Mouse (Mus musculus) G1E (cell line): ENCODE results near the gene Slx4ip. TPM values are rescaled to one million over a fixed set of nuclear protein-coding genes. Genes with fewer than 3 reads are reported as not detected.

ENCODE experiments used
- ATAC-seq: 2 replicates; pipeline ENCODE4 v1.8.0; 2016; ENCODE audit warnings: mild to moderate bottlenecking; ENCODE audit not compliant: insufficient number of reproducible peaks, poor library complexity, low FRiP score, severe bottlenecking; ENCODE audit errors: extremely low read depth
- DNase-seq: peaks from one replicate; pipeline ENCODE4 v3.0.0; 2012; ENCODE audit warnings: low spot score
- H3K27me3 ChIP-seq: 2 replicates; pipeline ENCODE4 v1.6.1; 2012; ENCODE audit warnings: mild to moderate bottlenecking, low read length, inconsistent platforms; ENCODE audit not compliant: insufficient read depth
- H3K36me3 ChIP-seq: replicated peaks from 2 replicates; pipeline ENCODE3; 2012; ENCODE audit warnings: mild to moderate bottlenecking, inconsistent platforms
- H3K4me1 ChIP-seq: 2 replicates; pipeline ENCODE4 v1.6.1; 2012; ENCODE audit warnings: low read depth, low read length, inconsistent platforms, mixed read lengths; ENCODE audit not compliant: insufficient read depth
- H3K4me3 ChIP-seq: 2 replicates; pipeline ENCODE4 v1.5.1; 2012; ENCODE audit warnings: low read depth, mild to moderate bottlenecking, inconsistent platforms, low read length, moderate library complexity, mixed read lengths
- H3K9me3 ChIP-seq: replicated peaks from 2 replicates; pipeline ENCODE4 v1.6.1; 2012; ENCODE audit warnings: inconsistent platforms
- CTCF ChIP-seq: IDR thresholded peaks from 2 replicates; pipeline ENCODE4 v1.5.1; 2012; ENCODE audit warnings: low read depth, low read length, inconsistent platforms, mixed read lengths
- GATA1 ChIP-seq: IDR thresholded peaks from 2 replicates; pipeline ENCODE4 v1.6.1; 2012; ENCODE audit warnings: borderline replicate concordance, low read length, inconsistent platforms, mixed read lengths
- GATA2 ChIP-seq: IDR thresholded peaks from 2 replicates; pipeline ENCODE4 v1.6.1; 2012; ENCODE audit warnings: low read depth, low read length, inconsistent platforms, borderline replicate concordance
- POLR2AphosphoS5 ChIP-seq: IDR thresholded peaks from 2 replicates; pipeline ENCODE4 v1.6.1; 2012; ENCODE audit warnings: low read depth, low read length, inconsistent platforms; ENCODE audit not compliant: insufficient replicate concordance
- TAL1 ChIP-seq: conservative IDR thresholded peaks from 2 replicates; pipeline ENCODE4 v1.6.1; 2012; ENCODE audit warnings: low read depth, low read length, inconsistent platforms, mixed read lengths
- polyA plus RNA-seq: library from polyadenylated mRNA; stranded (reverse); fragments of >175 nt; gene quantifications from 2 replicates; pipeline ENCODE4 v1.2.3, GENCODE M21; 2012
- total RNA-seq, 2 experiments: library from RNA; stranded (forward) in 1 of 2; stranded (reverse) in 1 of 2; fragments of 200-1000 nt in 1 of 2; fragments of >200 nt in 1 of 2; fragmentation: Nextera tagmentation in 1 of 2; gene quantifications; 2 replicates each; pipeline ENCODE4 v1.2.3; 2014 to 2017

Slx4ip gene
- total and polyA plus RNA-seq, 3 experiments: 0.50 to 18.0 (median 9.8) TPM

DNA sequence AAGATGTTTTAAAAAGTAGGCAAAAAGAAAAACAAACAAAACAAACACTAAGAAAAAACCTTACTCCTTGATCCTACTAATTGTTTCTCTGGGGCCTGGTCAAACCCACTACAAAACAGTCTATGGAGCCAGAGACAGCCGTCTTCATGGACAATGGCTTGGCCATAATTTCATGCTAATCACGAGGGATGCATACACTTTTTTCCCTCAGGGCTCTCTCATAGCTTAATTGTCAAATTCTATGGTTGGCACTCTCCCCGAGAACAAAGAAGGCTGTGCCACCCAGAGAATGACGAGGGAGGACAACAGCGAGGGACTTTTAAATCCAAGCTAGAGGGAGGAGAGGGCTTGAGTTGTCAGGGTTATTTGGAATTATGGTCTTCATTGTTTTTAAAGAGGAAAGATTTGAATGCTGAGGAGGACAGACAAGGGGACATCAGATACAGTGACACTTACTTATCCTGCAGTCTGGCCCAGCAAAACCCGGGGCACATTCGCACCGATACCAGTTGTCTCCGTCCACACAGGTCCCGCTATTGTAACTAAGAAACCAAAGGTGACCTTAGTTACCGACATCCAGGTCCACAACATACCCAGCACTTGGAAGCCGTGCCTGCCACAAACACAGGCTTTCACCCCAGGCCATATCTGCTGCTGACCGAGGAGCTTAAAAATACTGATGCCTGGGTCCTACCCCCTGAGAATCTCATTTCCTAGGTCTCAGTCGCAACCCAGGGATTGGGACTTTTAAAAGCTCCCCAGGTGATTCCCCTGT is 195.8 kb downstream of the Slx4ip start:
- no peaks in the 10 kb centered on the region for H3K4me1 ChIP-seq
- H3K36me3 ChIP-seq: no peaks in the 10 kb centered on the region
- no peak overlapping the region for H3K4me3 ChIP-seq
- H3K9me3 ChIP-seq: peaks cover 50% of the 10 kb centered on the region
- no peaks in the 10 kb centered on the region for H3K27me3 ChIP-seq
- DNase-seq (no peak), ATAC-seq (no peak)
- TF ChIP-seq POLR2AphosphoS5: no peak
- no peak for TF ChIP-seq GATA2
- no peak for TF ChIP-seq TAL1
- no peak for TF ChIP-seq GATA1
- no peak for TF ChIP-seq CTCF

DNA sequence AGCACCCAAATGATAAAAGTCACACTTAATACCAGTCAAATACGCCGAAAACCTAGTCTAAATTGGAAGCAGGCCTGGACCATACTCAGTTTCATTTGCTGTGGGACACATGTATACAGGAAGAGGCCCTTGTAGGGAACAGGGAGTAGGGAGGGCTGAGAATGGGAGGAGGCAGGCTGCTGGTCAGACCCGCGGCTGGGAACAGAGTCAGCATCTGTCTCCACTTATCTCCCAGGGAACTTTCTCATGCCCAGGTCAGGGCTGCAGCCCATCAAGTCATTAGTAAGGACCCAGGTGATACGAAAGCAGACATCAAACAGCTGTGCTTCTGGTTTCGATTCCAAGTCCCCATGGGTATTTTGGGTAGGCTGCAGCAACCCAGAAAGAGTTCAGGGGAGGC is 196.7 kb downstream of the Slx4ip start:
- peaks cover 50% of the 10 kb centered on the region for H3K9me3 ChIP-seq
- TF ChIP-seq GATA2: no peak
- TF ChIP-seq GATA1: no peak
- no peak for TF ChIP-seq TAL1
- TF ChIP-seq POLR2AphosphoS5: no peak
- TF ChIP-seq CTCF: no peak
- no peaks in the 10 kb centered on the region for H3K36me3 ChIP-seq
- no peak overlapping the region for H3K4me3 ChIP-seq
- DNase-seq (no peak), ATAC-seq (no peak)
- H3K27me3 ChIP-seq: no peaks in the 10 kb centered on the region
- no peaks in the 10 kb centered on the region for H3K4me1 ChIP-seq

DNA sequence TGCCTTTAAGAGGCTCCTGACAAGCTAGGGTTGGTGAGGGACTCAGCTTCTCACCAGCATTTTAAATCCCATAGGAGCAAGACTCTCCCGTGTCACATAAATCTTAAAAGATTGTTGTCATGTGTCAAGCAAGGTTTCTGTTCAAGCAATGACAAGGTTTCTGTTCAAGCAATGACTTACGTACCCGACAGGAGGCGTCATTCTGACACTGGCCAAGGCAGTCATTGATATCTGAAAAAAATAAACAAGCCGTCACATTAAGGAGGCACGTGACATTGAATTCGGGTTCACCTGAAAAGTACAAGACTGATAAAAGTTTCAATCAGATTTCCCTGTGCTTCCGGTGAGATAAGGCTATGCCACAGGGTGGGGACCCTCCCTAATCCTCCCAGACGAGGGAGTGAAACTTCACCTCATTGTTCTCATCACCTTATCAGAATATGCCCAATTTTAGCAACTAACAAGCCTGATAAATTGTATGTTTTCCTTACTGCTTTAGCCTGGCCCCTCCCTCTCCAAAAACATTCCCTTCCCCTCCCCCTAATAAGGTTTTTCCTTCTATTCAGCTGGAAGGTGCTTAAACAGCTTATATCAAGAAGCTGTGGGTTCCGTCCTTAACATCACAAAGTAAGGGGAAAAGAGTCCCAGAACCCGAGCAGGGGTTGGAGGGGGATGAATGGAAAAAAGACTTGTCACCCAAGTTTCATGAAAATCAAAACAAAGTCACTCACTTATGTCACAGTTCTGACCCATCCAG is 200.9 kb downstream of the Slx4ip start:
- TF ChIP-seq TAL1 (no peak), GATA2 (no peak), GATA1 (no peak), CTCF (no peak), POLR2AphosphoS5 (no peak)
- Histone ChIP-seq H3K36me3 (no peaks in the 10 kb centered on the region), H3K27me3 (no peaks in the 10 kb centered on the region), H3K9me3 (peaks cover 42% of the 10 kb centered on the region), H3K4me1 (no peaks in the 10 kb centered on the region), H3K4me3 (no peak overlapping the region)
- DNase-seq: no peak
- ATAC-seq: no peak

DNA sequence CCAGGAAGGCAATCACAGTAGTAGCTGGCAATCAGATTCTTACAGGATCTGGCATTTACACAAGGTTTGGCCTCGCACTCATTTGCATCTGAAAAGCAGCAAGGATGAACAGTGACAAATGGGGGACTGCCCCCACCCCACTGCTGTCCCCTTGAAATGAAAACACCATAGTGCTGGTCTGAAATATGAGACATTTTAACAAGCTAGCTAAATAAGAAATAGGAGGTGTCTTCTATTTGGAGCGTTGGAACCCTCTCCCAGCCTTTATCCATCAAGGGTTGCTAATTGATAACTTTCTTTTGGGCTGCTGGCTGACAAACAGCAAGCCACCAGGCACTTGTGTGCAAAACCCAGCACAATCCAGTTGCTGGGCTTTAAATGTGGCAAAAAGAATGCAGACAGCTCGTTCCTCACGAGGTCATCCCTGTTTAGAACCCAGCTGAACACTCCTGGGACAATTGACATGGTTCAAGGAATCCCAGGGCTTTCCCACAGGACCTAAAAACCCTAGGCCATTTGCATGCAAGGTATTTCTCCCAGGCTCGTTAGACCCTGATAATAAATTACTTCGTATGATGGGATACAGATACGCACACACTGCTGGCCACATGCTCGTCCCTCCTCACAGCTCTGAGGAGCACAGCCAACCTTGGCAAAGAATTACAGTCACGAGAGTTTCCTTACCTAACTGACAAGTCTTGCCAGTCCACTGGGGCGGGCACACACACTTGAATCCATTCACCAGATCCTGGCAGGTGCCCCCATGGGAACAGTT is 201.7 kb downstream of the Slx4ip start:
- Histone ChIP-seq H3K4me1 (no peaks in the 10 kb centered on the region), H3K9me3 (peaks cover 41% of the 10 kb centered on the region), H3K36me3 (no peaks in the 10 kb centered on the region), H3K4me3 (no peak overlapping the region), H3K27me3 (no peaks in the 10 kb centered on the region)
- TF ChIP-seq GATA2 (no peak), POLR2AphosphoS5 (no peak), GATA1 (no peak), TAL1 (no peak), CTCF (no peak)
- ATAC-seq (no peak), DNase-seq (no peak)

DNA sequence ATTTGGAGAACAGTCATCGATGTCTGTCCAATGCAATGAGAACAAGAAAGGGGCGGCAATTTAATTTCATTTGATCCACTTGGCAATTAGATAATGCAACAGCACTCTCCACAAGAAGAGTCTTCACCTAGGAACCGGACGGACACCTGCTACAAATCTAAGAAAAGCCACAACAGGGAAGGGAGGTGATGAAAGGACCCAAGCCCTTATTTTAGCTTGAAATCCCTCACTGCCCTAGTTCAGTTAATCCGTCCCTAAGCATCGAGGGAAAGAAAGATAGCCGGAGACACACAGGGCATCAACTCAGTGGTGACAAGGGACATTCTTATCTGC is 202.2 kb downstream of the Slx4ip start:
- peaks cover 36% of the 10 kb centered on the region for H3K9me3 ChIP-seq
- no peaks in the 10 kb centered on the region for H3K27me3 ChIP-seq
- H3K4me3 ChIP-seq: no peak overlapping the region
- ATAC-seq: no peak
- no peaks in the 10 kb centered on the region for H3K4me1 ChIP-seq
- TF ChIP-seq GATA2 (no peak), TAL1 (no peak), GATA1 (no peak), POLR2AphosphoS5 (no peak), CTCF (no peak)
- no peaks in the 10 kb centered on the region for H3K36me3 ChIP-seq
- no peak for DNase-seq

- peaks cover 30% of the 10 kb centered on the region for H3K9me3 ChIP-seq
- H3K36me3 ChIP-seq: no peaks in the 10 kb centered on the region
- no peak overlapping the region for H3K4me3 ChIP-seq
- no peaks in the 10 kb centered on the region for H3K4me1 ChIP-seq
- no peak for TF ChIP-seq POLR2AphosphoS5
- no peak for TF ChIP-seq GATA2
- TF ChIP-seq CTCF: no peak
- no peak for TF ChIP-seq TAL1
- TF ChIP-seq GATA1: no peak
- ATAC-seq: no peak
- no peaks in the 10 kb centered on the region for H3K27me3 ChIP-seq
- no peak for DNase-seq
These were observed 203.3 kb downstream of the Slx4ip start for GRCm38 (mm10) chr2:137094301-137094700.
